Mouse (Mus musculus) embryonic facial prominence, embryonic 15.5 days (tissue): ENCODE measurements around the gene Ptpdc1. TPM values are rescaled to one million over a fixed set of nuclear protein-coding genes. Genes with fewer than 3 reads are reported as not detected.

Experiments used
- ATAC-seq: fragments of 200-750 bp; cut with Nextera tagmentation; 2 replicates; pipeline ENCODE4 v1.8.0; 2017; ENCODE audit warnings: low read depth, moderate TSS enrichment; ENCODE audit not compliant: insufficient number of reproducible peaks, low FRiP score, low TSS enrichment
- H3K27ac ChIP-seq: fragments of 300-500 bp; sonication (generic); replicated peaks from 2 replicates; pipeline ENCODE4 v1.5.1; 2015; ENCODE audit warnings: mild to moderate bottlenecking, inconsistent platforms
- H3K27me3 ChIP-seq: fragments of 300-500 bp; sonication (generic); 2 replicates; pipeline ENCODE4 v1.6.1; 2015; ENCODE audit warnings: inconsistent platforms
- H3K36me3 ChIP-seq: fragments of 300-500 bp; sonication (generic); 2 replicates; pipeline ENCODE4 v1.6.1; 2015; ENCODE audit warnings: mild to moderate bottlenecking, inconsistent platforms
- H3K4me1 ChIP-seq: fragments of 300-500 bp; sonication (generic); 2 replicates; pipeline ENCODE4 v1.6.1; 2015; ENCODE audit warnings: inconsistent platforms
- H3K4me2 ChIP-seq: fragments of 300-500 bp; sonication (generic); replicated peaks from 2 replicates; pipeline ENCODE4 v1.6.1; 2015; ENCODE audit warnings: mild to moderate bottlenecking, inconsistent platforms
- H3K4me3 ChIP-seq: fragments of 300-500 bp; sonication (generic); replicated peaks from 2 replicates; pipeline ENCODE4 v1.5.1; 2015; ENCODE audit warnings: mild to moderate bottlenecking, inconsistent platforms
- H3K9ac ChIP-seq: fragments of 300-500 bp; sonication (generic); 2 replicates; pipeline ENCODE4 v1.6.1; 2015; ENCODE audit warnings: inconsistent platforms
- H3K9me3 ChIP-seq: fragments of 300-500 bp; sonication (generic); replicated peaks from 2 replicates; pipeline ENCODE4 v1.6.1; 2016; ENCODE audit warnings: inconsistent platforms
- WGBS: fragments of 180-500 bp; shearing (Covaris S2); methylation state at CpG from one replicate; pipeline ENCODE4 v1.1.7; 2015; 5-methylcytosine and 5-hydroxymethylcytosine counted together
- polyA plus RNA-seq: library from polyadenylated mRNA; unstranded; fragments of >200 nt; fragmentation: Nextera tagmentation; extraction: Ambion mirVana; gene quantifications from 2 replicates; pipeline ENCODE4 v1.2.1, GENCODE M21; 2015

Gene Ptpdc1
- polyA plus RNA-seq, 1 experiment from 2014 or later, result 18.2 TPM

- H3K36me3 ChIP-seq, result peaks cover 38% of the 10 kb centered on the region
- no peaks in the 10 kb centered on the region for H3K4me1 ChIP-seq
- no peaks in the 10 kb centered on the region for H3K9me3 ChIP-seq
- WGBS, result 62% methylated on average over 10 of the region's 10 CpGs
- ATAC-seq, result no peak
- no peak overlapping the region for H3K9ac ChIP-seq
- H3K27me3 ChIP-seq, result no peaks in the 10 kb centered on the region
- no peak overlapping the region for H3K27ac ChIP-seq
- H3K4me3 ChIP-seq, result no peak overlapping the region
- no peak overlapping the region for H3K4me2 ChIP-seq
Measured at GRCm38 (mm10) chr13:48582688-48583379, 42.6 kb downstream of the Ptpdc1 start.

- Histone ChIP-seq H3K4me3 (no peak overlapping the region), H3K36me3 (peaks cover 13% of the 10 kb centered on the region; the same call in 1 of the 2 replicates), H3K4me1 (peaks cover 7% of the 10 kb centered on the region), H3K27me3 (no peaks in the 10 kb centered on the region), H3K9ac (no peak overlapping the region), H3K27ac (no peak overlapping the region), H3K9me3 (no peaks in the 10 kb centered on the region), H3K4me2 (no peak overlapping the region)
- ATAC-seq, result no peak
- 65% methylated on average over 4 of the region's 4 CpGs for WGBS
Measured at GRCm38 (mm10) chr13:48578616-48579015, 46.8 kb downstream of the Ptpdc1 start.

- Histone ChIP-seq H3K27me3 (no peaks in the 10 kb centered on the region), H3K36me3 (peaks cover 13% of the 10 kb centered on the region; the same call in 1 of the 2 replicates), H3K9ac (no peak overlapping the region), H3K9me3 (no peaks in the 10 kb centered on the region), H3K27ac (no peak overlapping the region), H3K4me2 (no peak overlapping the region), H3K4me3 (no peak overlapping the region), H3K4me1 (peaks cover 12% of the 10 kb centered on the region)
- ATAC-seq, result no peak
- WGBS, result 70% methylated on average over 11 of the region's 11 CpGs
Measured at GRCm38 (mm10) chr13:48577836-48578235, 47.6 kb downstream of the Ptpdc1 start.

- Histone ChIP-seq H3K36me3 (0 out of 2 replicates have a peak, but pooled peaks cover 10% of the 10 kb centered on the region), H3K27ac (no peak overlapping the region), H3K27me3 (no peaks in the 10 kb centered on the region), H3K4me3 (no peak overlapping the region), H3K4me2 (no peak overlapping the region), H3K9me3 (no peaks in the 10 kb centered on the region), H3K9ac (no peak overlapping the region), H3K4me1 (peaks cover 12% of the 10 kb centered on the region)
- ATAC-seq, result no peak
- 63% methylated on average over 6 of the region's 6 CpGs for WGBS
Measured at GRCm38 (mm10) chr13:48577007-48577406, 48.5 kb downstream of the Ptpdc1 start.

- Histone ChIP-seq H3K9ac (no peak overlapping the region), H3K9me3 (no peaks in the 10 kb centered on the region), H3K36me3 (0 out of 2 replicates have a peak, but pooled peaks cover 4% of the 10 kb centered on the region), H3K4me3 (no peak overlapping the region), H3K27ac (no peak overlapping the region), H3K4me2 (no peak overlapping the region), H3K27me3 (no peaks in the 10 kb centered on the region), H3K4me1 (peaks cover 12% of the 10 kb centered on the region)
- 67% methylated on average over 6 of the region's 6 CpGs for WGBS
- no peak for ATAC-seq
Measured at GRCm38 (mm10) chr13:48574718-48575117, 50.7 kb downstream of the Ptpdc1 start.

- ATAC-seq, result no peak
- Histone ChIP-seq H3K27me3 (no peaks in the 10 kb centered on the region), H3K4me2 (no peak overlapping the region), H3K4me3 (no peak overlapping the region), H3K36me3 (0 out of 2 replicates have a peak, but pooled peaks cover 4% of the 10 kb centered on the region), H3K27ac (0 out of 2 replicates have a peak overlapping the region, but pooled peaks have one; percentile 8), H3K9ac (no peak overlapping the region), H3K4me1 (peaks cover 12% of the 10 kb centered on the region), H3K9me3 (no peaks in the 10 kb centered on the region)
- 36% methylated on average over 19 of the region's 19 CpGs for WGBS
Measured at GRCm38 (mm10) chr13:48573525-48574355, 51.7 kb downstream of the Ptpdc1 start.

GRCm38 (mm10) chr13:48572127-48572526 is 53.3 kb downstream of the Ptpdc1 start:
- no peaks in the 10 kb centered on the region for H3K27me3 ChIP-seq
- H3K36me3 ChIP-seq, result no peaks in the 10 kb centered on the region
- H3K4me2 ChIP-seq, result no peak overlapping the region
- no peak for ATAC-seq
- no peaks in the 10 kb centered on the region for H3K9me3 ChIP-seq
- H3K27ac ChIP-seq, result no peak overlapping the region
- peaks cover 12% of the 10 kb centered on the region for H3K4me1 ChIP-seq
- H3K9ac ChIP-seq, result no peak overlapping the region
- WGBS, result 81% methylated on average over 1 of the region's 1 CpGs
- no peak overlapping the region for H3K4me3 ChIP-seq

GRCm38 (mm10) chr13:48571298-48571697 is 54.2 kb downstream of the Ptpdc1 start:
- Histone ChIP-seq H3K36me3 (no peaks in the 10 kb centered on the region), H3K4me1 (peaks cover 15% of the 10 kb centered on the region), H3K9me3 (no peaks in the 10 kb centered on the region), H3K4me3 (no peak overlapping the region), H3K27ac (no peak overlapping the region), H3K4me2 (no peak overlapping the region), H3K9ac (no peak overlapping the region), H3K27me3 (no peaks in the 10 kb centered on the region)
- no peak for ATAC-seq
- WGBS, result 71% methylated on average over 5 of the region's 5 CpGs

GRCm38 (mm10) chr13:48569576-48570132 is 55.8 kb downstream of the Ptpdc1 start:
- no peak overlapping the region for H3K4me2 ChIP-seq
- H3K36me3 ChIP-seq, result no peaks in the 10 kb centered on the region
- no peak overlapping the region for H3K9ac ChIP-seq
- peaks cover 23% of the 10 kb centered on the region for H3K4me1 ChIP-seq
- H3K4me3 ChIP-seq, result no peak overlapping the region
- H3K27ac ChIP-seq, result no peak overlapping the region
- H3K9me3 ChIP-seq, result no peaks in the 10 kb centered on the region
- ATAC-seq, result no peak
- H3K27me3 ChIP-seq, result no peaks in the 10 kb centered on the region
- WGBS, result 88% methylated on average over 5 of the region's 5 CpGs

GRCm38 (mm10) chr13:48567646-48568045 is 57.8 kb downstream of the Ptpdc1 start:
- peaks cover 11% of the 10 kb centered on the region for H3K4me1 ChIP-seq
- no peaks in the 10 kb centered on the region for H3K36me3 ChIP-seq
- no peaks in the 10 kb centered on the region for H3K27me3 ChIP-seq
- H3K27ac ChIP-seq, result no peak overlapping the region
- H3K9ac ChIP-seq, result no peak overlapping the region
- ATAC-seq, result no peak
- H3K4me3 ChIP-seq, result no peak overlapping the region
- 64% methylated on average over 3 of the region's 3 CpGs for WGBS
- no peaks in the 10 kb centered on the region for H3K9me3 ChIP-seq
- H3K4me2 ChIP-seq, result no peak overlapping the region
